Mouse (Mus musculus) cerebellum, adult 9-11 months (tissue): ENCODE measurements at regions not wholly inside any gene's neighbourhood (a gene's known extent, or its start where the extent isn't known, plus 50 kb on each side); places are given as distances from the start of the nearest gene placed in this dataset.

Experiments used
- DNase-seq: peaks from one replicate; pipeline ENCODE4 v3.0.0; 2022

DNA sequence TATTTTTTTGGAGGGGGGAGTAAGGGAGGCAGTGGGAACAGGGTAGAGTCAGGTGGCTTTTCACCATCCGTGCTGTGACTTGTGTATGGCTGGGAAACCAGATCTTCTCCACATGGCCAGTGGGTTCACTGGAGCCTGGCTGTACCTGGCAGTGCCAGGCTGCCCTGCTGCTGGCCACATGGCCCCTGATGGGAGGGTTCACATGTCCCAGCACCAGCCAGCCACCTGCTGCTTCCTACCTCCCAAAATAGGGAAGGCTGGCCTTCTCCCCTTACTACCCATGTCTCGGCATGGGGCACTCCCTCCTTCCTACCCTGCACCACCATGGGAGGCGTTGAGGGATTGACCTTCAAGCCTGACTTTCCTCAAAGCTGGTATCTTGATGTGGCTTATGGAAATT lies 82.9 kb upstream of the 1600014C23Rik start:
- DNase-seq, result peak; percentile 25

DNA sequence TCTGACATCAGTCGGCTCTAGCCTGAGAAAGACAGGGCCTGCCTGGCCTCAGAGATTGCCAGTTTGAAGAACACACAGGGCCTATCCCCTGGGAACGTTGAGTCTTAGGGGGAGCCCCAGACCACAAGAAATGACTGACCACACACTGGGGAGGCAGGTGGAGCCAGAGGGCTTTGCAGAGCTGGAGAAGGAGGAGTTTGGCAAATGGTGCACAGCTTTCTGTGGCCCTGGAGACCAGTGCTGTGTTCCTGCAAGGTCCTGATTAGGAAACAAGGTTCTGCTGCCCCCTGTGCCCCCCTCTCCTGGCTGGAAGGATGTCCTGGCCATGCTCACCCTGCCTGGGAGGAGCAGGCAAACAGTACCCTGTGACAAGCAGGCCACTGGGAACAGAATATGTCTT lies 82.2 kb upstream of the 1600014C23Rik start:
- no peak for DNase-seq

- DNase-seq, result no peak
These were observed 81.7 kb upstream of the 1600014C23Rik start for GRCm38 (mm10) chr17:45815341-45815740.

- no peak for DNase-seq
These were observed 80.9 kb upstream of the 1600014C23Rik start for GRCm38 (mm10) chr17:45814586-45814985.

GRCm38 (mm10) chr17:45813956-45814355 lies 80.3 kb upstream of the 1600014C23Rik start:
- DNase-seq, result no peak

DNA sequence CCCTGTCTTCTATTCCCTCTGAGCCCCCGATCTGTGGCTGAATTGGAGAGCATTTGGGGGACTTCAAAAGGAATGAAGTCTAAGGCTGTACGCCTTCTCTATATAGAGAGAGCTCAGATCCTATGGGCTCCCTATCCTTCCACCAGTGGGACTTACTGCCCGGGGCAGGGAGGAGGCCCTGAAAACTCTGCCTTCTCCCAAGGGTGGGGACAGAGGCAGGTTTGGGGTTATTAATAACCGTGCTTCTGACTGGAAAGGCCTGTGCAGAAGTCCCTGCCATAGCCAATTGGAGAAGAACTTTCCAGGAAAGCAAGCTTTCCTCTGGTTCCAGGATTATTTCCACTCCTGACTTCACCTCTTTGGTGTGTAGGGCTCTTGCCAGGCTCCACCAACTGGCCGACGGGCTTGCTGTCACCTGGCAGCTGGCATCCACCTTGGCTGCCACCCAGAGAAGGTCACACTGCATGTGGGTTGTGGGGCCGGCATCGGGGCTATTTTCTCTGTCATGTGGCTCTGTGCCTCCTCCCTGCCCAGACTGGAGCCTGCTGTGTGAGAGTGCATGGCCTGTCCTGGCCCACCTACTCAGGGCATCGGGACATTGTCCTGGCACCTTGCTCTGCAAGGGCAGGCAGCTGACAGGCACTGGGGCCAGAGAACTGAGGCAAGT lies 78.8 kb upstream of the 1600014C23Rik start:
- DNase-seq, result peak; percentile 79

DNA sequence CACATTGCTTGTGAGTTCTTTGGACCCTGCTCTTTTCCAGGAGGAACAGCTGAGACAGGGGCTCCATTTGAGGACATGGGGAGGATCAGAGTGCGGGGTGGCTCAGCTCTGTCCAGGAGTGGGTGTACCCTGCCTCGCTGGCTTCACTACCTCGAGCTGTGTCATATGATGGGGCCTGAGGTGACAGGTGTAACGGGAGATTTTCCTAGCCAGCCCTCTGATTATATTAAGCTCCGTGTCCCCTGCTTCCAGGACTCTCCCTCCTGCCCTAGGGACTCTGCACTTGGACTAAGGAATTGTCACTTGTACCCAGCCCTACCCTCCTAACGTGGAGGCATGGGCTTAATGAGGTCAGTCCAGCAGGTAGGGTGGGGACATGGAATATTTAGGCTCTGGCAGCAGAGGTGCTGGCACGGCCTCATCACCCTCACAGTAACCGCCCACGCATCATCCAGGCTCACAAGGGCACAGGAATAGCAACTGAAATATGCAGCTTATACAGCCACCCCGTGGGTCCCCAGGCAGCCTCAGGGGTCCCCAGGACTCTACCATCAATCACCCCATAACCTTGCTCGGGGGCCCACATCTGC lies 78.1 kb upstream of the 1600014C23Rik start:
- no peak for DNase-seq

DNA sequence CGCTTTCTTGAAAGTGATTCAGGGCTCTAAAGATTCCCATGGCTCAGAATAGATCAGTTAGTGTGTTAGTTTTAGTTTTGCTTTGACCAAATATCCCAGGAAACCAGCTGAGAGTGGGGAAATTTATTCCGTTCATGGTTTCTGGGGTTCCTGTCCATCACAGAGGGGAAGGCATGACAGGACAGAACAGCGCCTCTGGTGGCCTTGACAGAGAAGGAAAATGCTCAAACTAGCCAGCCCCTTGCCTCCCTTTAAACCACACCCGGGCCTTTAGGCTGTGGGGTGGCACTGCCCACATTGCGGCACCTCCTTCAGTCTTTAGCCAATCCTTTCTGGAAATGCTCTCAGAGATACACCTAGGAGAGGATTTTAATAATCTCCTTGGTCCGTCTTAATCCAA lies 76.1 kb upstream of the 1600014C23Rik start:
- no peak for DNase-seq

DNA sequence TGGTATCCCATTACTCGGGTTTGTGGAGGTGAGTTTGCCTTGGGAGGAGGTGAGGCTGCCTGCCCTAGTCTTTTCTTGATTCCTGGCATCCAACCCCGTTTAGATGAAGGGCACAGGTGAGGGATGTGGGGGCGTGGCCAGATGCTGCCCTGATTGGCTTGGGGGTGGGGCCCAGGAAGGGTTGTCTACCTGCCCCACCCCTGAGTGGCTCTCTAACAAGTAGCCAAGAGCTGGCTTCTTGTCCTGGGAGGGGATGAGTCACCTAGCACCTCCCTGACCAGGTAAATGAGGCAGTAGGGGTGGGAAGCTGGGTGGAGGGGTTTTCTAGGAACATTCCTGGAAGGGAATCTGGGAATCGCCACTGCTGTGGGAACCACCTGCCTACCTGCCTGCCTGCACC lies 74.7 kb upstream of the 1600014C23Rik start:
- no peak for DNase-seq

- no peak for DNase-seq
These were observed 73.8 kb upstream of the 1600014C23Rik start for GRCm38 (mm10) chr17:45807452-45807851.

GRCm38 (mm10) chr17:45806831-45807230 lies 73.2 kb upstream of the 1600014C23Rik start:
- DNase-seq, result peak; percentile 21

DNA sequence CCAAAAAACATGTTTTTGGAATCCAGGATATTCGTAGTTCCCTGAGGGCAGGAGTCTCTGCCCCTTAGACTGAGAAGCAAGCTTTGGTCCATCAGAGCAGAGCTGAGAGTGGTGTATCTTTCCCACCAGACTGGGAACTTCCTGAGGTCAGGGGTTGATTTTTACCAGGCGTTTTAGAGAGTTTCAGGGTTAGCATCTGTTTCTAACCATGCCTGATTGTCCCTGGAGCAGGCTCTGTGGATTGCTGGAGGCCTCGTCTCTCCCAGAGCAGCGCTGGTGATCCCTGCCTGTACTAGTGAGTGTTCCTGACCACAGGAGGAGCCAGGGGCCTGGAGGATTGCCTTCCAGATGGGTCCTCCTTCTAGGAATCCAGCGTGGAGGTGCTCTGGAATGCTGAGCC lies 72.8 kb upstream of the 1600014C23Rik start:
- DNase-seq, result no peak

DNA sequence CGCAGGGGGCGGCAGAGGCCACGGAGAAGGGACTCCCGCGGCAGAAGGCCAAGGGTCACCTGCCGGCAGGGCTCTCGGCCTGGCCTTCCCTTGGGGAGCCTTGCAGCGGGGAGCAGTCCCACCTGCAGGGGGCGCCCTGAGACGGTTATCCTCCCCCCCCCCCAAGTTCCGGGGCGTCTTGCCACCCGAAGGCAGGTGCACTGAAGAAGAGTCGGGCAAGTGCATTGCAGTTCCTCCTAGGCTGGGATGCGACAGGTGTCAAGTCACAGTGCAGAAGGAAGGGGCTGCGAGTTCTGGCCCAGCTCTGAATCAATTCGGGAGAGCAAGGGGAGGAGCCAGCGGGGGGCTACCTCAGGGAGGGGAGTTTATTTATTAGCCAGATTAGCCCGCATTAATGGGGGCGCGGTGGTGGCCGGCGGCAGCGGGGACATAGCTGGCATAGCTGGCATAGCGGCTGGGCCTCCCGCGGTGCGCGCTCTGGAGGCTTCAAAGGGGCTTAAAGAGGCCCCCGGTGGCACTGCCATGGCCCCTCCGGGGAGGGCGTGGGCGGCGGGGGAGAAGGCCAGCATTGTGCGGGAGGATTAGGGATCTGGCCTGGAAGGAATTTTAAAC lies 71.9 kb upstream of the 1600014C23Rik start:
- no peak for DNase-seq

- no peak for DNase-seq
These were observed 69.7 kb upstream of the 1600014C23Rik start for GRCm38 (mm10) chr17:45803331-45803730.

GRCm38 (mm10) chr17:45802439-45802838 lies 68.8 kb upstream of the 1600014C23Rik start:
- DNase-seq, result no peak

GRCm38 (mm10) chr17:45799725-45800124 lies 66.1 kb upstream of the 1600014C23Rik start:
- no peak for DNase-seq

DNA sequence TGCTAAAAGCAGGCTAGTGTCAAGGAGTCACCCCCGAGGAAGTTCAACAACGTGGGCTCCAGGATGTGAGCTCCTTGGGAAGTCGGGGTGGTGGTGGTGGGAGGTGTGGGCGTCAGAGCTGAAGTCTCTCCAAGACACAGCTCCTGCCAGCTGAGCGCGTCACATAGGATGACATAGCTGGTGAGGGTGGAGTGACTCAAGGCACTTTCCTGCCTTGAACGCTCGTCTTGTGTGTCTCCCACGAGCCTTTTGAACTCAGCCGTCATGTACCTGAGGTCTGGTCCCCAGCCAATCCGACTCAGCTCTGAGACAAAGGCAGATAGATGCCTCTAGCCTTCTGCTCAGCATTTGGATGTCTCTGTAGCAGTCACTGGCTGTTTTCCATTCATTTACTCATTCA lies 65.4 kb upstream of the 1600014C23Rik start:
- DNase-seq, result no peak

GRCm38 (mm10) chr17:45798456-45798855 lies 64.8 kb upstream of the 1600014C23Rik start:
- DNase-seq, result no peak

DNA sequence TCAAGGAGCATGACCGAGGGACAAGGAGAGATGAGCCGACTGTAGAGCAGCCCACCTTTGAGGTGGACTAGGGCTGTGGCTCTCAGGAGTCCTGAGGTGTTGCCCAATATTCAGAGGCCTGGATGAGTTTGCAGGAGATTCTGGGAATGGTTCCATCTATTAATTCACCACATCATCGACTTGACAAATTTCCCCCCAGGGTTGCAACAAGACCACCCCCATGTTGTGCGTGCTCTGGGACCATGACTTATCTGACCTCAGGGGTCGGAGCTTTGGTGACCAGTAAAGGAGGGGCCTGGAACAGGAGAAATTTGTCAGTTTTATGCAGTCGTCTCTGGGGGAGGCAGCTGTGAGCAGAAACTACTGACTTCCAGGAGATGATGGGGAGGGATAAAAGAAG lies 63.5 kb upstream of the 1600014C23Rik start:
- DNase-seq, result no peak

DNA sequence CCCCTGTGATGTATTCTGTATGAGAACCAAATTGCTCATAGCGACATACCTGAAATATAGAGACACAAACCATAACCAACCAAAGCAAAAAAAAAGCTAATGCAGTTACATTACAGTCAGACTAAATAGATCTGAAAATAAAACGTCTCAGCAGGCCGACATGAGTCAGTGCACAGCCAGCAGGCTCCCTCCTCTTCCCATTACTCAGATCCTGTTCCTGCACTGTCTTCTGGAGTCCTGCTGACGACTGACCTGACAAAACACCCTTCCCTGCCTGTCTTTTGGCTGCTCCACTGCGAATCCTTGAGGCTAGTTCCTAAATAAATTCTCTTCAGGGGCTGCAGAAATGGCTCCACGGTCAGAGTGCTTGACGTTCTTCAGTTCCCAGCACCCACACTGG lies 61.3 kb upstream of the 1600014C23Rik start:
- no peak for DNase-seq

DNA sequence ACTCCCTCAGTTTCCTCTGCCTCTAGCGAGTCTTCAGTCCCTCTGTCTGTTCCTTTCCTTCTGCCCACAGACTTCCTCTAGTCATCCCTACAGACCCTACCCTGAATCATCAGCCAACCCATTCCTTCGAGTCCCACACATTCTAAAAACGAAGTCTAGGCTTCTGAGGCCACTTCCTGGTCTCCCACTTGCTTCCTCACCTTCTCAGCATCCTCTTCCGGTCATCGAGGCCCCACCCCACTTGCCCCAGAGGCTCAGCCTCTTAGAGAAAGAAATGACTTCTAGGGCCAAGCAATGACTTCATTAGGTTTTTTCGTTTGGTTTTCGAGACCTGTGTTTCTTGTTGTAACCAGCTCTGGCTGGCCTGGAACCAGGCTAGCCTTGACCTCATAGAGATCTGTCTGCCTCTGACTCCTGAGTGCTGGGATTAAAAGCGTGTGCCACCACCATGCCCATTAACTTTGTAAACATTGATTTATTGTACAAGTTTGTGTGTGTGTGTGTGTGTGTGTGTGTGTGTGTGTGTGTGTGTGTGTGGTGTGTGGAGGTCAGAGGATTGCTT lies 57.4 kb upstream of the 1600014C23Rik start:
- DNase-seq, result no peak

- no peak for DNase-seq
These were observed 56.1 kb upstream of the 1600014C23Rik start for GRCm38 (mm10) chr17:45789777-45790176.

DNA sequence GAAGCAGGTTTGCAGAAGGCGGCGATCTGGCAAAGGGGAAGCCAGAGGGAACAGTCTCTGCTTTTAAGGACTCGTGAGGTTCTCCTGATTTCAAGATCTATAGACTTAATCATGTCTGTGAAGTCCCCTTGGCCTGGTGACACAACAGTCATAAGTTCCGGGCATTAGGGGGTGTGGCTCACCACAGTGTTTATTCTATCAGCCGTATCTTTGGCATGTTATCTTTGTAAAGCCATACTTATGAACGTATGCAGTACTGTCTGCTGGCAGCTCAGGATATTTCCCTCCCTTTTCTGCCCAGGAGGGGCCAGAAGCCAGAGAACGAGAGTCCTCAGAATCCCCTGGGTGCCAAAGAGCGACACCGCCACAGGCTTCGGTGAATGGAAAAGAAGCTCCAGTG lies 51.3 kb upstream of the 1600014C23Rik start:
- no peak for DNase-seq

- DNase-seq, result no peak
These were observed 50.9 kb upstream of the 1600014C23Rik start for GRCm38 (mm10) chr17:45784496-45784895.
